Mouse (Mus musculus) bone marrow macrophage, adult 2 months (primary cell): ENCODE results near the gene Them5.

ENCODE experiments used
- CTCF ChIP-seq: IDR thresholded peaks from 2 replicates; pipeline ENCODE4 v1.5.1; 2012; ENCODE audit warnings: low read depth, mild to moderate bottlenecking, low read length, moderate library complexity
- POLR2A ChIP-seq: IDR thresholded peaks from 2 replicates; pipeline ENCODE4 v1.6.1; 2012; ENCODE audit warnings: mild to moderate bottlenecking, low read depth, low read length, borderline replicate concordance

DNA sequence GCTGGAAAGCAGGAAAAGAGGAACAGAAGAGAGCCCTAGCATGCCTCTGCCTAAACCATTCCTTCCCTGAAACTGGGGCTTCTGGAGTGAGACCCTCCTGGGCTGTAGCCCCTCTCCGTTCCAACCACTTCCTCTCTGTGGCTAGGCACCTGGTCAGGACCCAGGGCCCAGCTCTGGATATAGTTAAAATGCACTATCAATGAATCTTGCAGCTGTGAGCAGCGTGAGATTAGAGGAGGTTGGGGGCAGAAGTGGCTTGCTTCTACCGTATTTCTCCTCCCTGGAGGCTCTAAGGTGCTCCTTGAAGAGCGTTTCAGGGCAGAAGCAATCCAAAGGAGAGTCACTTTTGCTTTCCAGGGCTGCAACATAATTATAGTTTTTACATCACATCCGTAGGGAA lies 40.4 kb downstream of the Them5 start:
- TF ChIP-seq POLR2A (no peak), CTCF (no peak)
